Comparison of ENCODE assay signal across 8 mouse cellular contexts in the genomic region with DNA sequence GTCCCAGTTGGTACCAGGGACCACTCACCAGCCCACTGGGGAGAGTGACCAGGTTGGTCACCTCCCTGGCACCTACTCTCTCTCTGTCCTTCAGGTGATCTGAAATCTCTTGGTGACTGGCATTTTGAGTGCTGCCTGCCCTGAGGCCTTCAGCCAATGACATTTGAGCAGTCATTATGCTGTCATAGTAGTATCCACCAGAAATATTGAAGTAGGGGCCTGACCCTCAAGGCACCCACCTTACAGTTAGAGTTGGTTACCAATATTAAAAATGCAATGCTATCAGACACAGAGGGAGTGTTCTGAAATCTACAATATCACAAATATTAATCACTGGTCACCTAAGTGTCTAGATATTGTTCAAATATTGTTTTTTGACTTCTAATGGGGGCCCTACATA. TPM values are rescaled to one million over a fixed set of nuclear protein-coding genes. Genes with fewer than 3 reads are reported as not detected.
DNase-seq lines count a peak whose midpoint lies in the region; ATAC-seq and TF ChIP-seq lines count a peak whose summit lies in the region.

A gene (minus strand): TSS at position 101 of the 400 bp plus-strand sequence.

- no peak within 1 kb of the TSS for H3K27ac ChIP-seq in left cerebral cortex, adult 2 months
- H3K27ac ChIP-seq in bone marrow macrophage, adult 2 months (ENCODE audit: insufficient read depth, low read depth, low read length), result no peak within 1 kb of the TSS
- no peak within 1 kb of the TSS for H3K27ac ChIP-seq in heart, embryonic 14.5 days (replicated peaks in 1 of 2; ENCODE audit: control insufficient read depth in 1 of 2, insufficient read depth in 1 of 2, low read depth in 2 of 2, low read length in 2 of 2)

- TF ChIP-seq POLR2A in bone marrow macrophage, adult 2 months (IDR thresholded peaks at IDR 0.05; ENCODE audit: borderline replicate concordance, low read depth, low read length), result no peak

- no peak for ATAC-seq in heart, embryonic 14.5 days (ENCODE audit: insufficient number of reproducible peaks, insufficient read depth, low FRiP score, low read depth)
- no peak for ATAC-seq in monocyte, adult 5-6 weeks (replicated peaks; ENCODE audit: insufficient number of reproducible peaks, low FRiP score, low TSS enrichment, poor library complexity, severe bottlenecking)

- H3K9me3 ChIP-seq in heart, embryonic 14.5 days (ENCODE audit: control insufficient read depth, low read length), result no peaks in the 10 kb centered on the region

- H3K36me3 ChIP-seq in heart, embryonic 14.5 days (ENCODE audit: control insufficient read depth, insufficient read depth, low read length), result no peaks in the 10 kb centered on the region

- intact Hi-C loops in left cerebral cortex, adult 2 months (cut with DNase I), result no loop called here
- intact Hi-C loops in left cerebral cortex, postnatal 14 days (cut with DNase I), result no loop called here

- no peaks in the 10 kb centered on the region for H3K27me3 ChIP-seq in heart, embryonic 14.5 days (ENCODE audit: control insufficient read depth, insufficient read depth, low read length)

- no peak for DNase-seq in left cerebral cortex, adult 2 months (ENCODE audit: extremely low spot score in 1 of 2, low spot score in 2 of 2)
- no peak for DNase-seq in left cerebral cortex, adult 9 months (ENCODE audit: low spot score in 2 of 2)
- no peak for DNase-seq in left cerebral cortex, postnatal 14 days (ENCODE audit: low spot score in 2 of 2)
- DNase-seq in frontal cortex, postnatal 14 days (ENCODE audit: low spot score in 2 of 2), result no peak
- DNase-seq in B cell, adult 2 months, result no peak

- H3K4me2 ChIP-seq in heart, embryonic 14.5 days (ENCODE audit: low read length), result no peak within 1 kb of the TSS

- no peak within 1 kb of the TSS for H3K9ac ChIP-seq in heart, embryonic 14.5 days (ENCODE audit: low read length)

- H3K4me1 ChIP-seq in bone marrow macrophage, adult 2 months (ENCODE audit: control insufficient read depth, insufficient read depth, low read length), result peaks cover 4% of the 10 kb centered on the region; the same call in 1 of the 2 replicates
- H3K4me1 ChIP-seq in heart, embryonic 14.5 days (ENCODE audit: control insufficient read depth in 2 of 2, insufficient read depth in 2 of 2, low read length in 2 of 2), result no peaks in the 10 kb centered on the region

- no peak within 1 kb of the TSS for H3K4me3 ChIP-seq in left cerebral cortex, adult 2 months
- H3K4me3 ChIP-seq in bone marrow macrophage, adult 2 months (ENCODE audit: insufficient read depth, low read length), result no peak within 1 kb of the TSS
- H3K4me3 ChIP-seq in heart, embryonic 14.5 days (ENCODE audit: control insufficient read depth in 1 of 2, insufficient read depth in 1 of 2, low read depth in 1 of 2, low read length in 2 of 2), result no peak within 1 kb of the TSS

- no peak for TF ChIP-seq CTCF in left cerebral cortex, adult 2 months (IDR thresholded peaks at IDR 0.05)
- no peak for TF ChIP-seq CTCF in bone marrow macrophage, adult 2 months (IDR thresholded peaks at IDR 0.05; ENCODE audit: low read depth, low read length)

RNA-seq across cellular contexts. Expression of the gene that starts here (rescaled TPM):
- total RNA-seq in left cerebral cortex, adult 2 months (2021), result 10 to 100 TPM; 23.6 to 23.7 TPM
- 134 and 150 TPM in 2 replicates for polyA plus RNA-seq in bone marrow macrophage, adult 2 months (2012; ENCODE audit: insufficient read depth, insufficient read length, missing spikeins)
- polyA plus RNA-seq in heart, embryonic 14.5 days (2014; fragmentation: Nextera tagmentation; extraction: Ambion mirVana), result 298 and 307 TPM in 2 replicates
- total RNA-seq in left cerebral cortex, postnatal 14 days (2021), result 10 to 100 TPM; 25.2 to 28.3 TPM
- 8.1 to 12.1 TPM (median 11.5 TPM) in 3 replicates for total RNA-seq in monocyte, adult 5-6 weeks (2017)
